Mouse (Mus musculus): Measurements from ENCODE around the gene Cldn24. TPM values are rescaled to one million over a fixed set of nuclear protein-coding genes. Genes with fewer than 3 reads are reported as not detected.
"Not testable (repeated sequence)": the region's sequence is repeated elsewhere in the genome, so short reads cannot be mapped to it uniquely, and the experiment has no call there.

Gene Cldn24
- total RNA-seq (2015; ENCODE audit: low replicate concordance) (not detected in 2 replicates), total RNA-seq (2017; ENCODE audit: low replicate concordance) (not detected in 2 replicates)

DNA sequence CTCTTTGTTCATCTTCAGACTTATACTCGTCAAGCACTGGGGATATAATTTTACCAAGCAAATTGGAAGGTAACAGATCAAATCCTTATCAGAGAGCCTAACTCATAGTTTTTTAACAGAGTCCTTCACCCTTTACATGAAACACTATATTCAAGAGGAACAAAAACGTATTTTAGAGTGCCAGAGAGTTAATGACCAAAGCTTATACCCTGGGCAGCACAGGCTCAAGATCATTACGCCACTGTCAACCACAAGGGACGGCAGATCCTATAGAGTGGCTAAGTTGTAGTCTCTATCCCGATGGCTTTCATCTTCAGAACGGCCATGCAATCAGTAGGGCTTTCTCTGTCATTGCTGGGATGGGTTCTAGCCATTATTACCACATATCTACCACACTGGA is at the start of gene Cldn24:
Gene Cldn24 (plus strand): TSS at position 301 of the 400 bp plus-strand sequence.
- ATAC-seq (replicated peaks; ENCODE audit: low FRiP score, poor library complexity, severe bottlenecking) = no peak

DNA sequence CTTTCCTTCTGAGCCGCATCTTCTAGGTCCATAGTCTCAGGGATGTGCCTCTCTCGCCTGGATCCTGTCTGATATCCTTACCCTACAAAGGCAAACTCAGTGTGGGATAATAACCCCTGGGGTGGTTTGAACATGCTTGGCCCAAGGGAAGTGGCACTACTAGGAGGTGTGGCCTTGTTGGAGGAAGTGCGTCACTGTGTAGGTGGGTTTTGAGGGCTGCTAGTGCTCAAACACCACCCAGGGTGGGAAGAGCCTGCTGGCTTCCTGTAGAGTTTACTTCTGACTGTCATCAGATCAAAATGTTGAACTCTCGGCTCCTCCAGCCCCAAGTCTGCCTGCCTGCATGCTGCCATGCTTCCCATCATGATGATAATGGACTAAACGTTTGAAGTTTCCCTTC is 49.0 kb upstream of the Cldn24 start:
- ATAC-seq (replicated peaks; ENCODE audit: low FRiP score, poor library complexity, severe bottlenecking) = no peak

DNA sequence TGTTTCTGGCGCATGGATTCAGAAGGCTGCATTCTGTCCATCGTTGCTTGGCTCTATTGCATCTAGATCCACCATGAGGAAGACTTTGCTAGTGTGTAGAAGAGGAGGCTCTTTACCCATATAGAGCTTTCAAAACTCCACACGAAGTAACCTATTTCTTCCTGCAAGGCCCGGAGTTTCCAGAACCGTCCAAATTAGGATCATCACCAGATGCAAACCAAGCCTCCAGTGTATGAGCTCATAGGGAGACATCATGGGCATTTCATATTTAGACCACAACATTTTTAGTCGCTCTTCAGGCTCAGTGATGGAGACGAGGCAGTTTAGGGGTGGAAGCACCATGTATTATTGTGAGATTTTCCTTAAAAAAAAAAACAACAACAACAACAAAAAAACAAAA is 44.5 kb upstream of the Cldn24 start:
- ATAC-seq (replicated peaks; ENCODE audit: low FRiP score, poor library complexity, severe bottlenecking) = no peak

DNA sequence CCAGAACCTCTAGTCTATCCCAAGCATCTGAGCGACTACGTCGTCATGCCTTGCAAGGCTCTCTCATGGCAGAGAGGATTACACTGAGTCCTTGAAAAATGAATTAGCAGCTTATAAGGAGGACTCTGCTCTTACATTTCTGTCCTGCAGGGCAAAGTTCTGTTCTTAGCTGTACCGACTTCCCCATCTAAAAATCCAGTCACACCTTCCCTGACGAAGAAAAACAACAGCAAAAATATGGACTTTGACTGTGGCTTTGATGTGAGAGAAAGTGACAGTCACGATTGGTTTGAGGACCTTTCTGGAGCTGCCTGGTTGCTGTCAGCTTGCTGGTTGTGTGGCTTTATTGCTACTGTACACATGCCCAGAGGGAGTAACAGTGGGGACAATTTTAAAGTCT is 42.4 kb upstream of the Cldn24 start:
- ATAC-seq (replicated peaks; ENCODE audit: low FRiP score, poor library complexity, severe bottlenecking) = no peak

DNA sequence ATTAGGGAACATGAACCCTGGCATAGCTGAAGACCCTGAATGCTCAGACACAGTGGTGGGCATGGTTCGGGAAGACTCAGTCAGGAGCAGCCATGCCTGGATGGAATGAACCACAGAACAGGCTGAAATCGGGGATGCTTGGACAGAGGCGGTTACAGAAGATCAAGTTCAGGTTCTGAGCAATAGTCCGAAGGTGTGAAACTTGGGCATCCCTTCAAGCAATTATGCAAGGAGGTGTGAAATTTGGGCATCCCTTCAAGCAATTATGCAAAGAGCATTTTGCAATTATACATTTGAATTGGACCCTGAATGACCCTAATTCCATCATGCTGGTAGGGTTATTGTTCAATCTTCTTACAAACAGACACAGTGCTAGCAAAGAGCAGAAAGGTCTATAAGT is 40.1 kb upstream of the Cldn24 start:
- ATAC-seq (replicated peaks; ENCODE audit: low FRiP score, poor library complexity, severe bottlenecking) = no peak

DNA sequence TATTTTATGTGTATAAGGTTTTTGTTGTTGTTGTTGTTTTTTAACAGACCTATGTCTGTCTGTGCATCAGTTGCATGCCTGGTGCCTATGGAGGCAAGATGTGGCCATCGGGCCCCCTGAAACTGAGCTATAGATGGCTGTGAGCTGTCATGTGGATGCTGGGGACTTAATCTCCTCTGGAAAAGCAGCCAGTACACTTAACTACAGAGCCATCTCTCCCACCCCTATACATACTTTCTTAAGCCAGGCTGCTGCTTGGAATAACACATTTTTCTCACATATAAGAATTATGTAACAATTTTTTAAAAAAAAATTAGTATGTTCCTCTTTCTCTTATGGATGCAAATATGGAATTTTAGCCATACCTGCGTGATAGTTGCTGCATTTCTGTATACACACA is 38.4 kb upstream of the Cldn24 start:
- no peak for ATAC-seq (replicated peaks; ENCODE audit: low FRiP score, poor library complexity, severe bottlenecking)

DNA sequence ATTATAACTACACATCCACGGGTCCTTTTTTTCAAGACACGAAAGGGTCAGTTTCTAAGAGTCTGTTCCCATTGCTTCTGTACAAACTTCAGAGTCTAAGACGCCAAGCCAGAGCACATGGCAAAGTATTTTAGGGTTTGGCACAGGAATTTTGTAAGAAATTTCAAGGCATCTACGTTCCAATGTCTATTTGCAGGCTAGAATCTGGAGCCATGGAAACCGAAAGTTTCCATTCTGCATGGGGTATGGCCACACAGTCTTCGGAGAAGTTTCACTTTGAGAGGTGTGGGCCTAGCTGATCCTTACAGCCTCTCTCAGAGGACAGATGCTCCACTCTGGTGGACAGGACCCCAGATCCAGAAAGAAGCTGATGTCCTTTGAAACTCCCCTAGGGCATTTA is 38.0 kb upstream of the Cldn24 start:
- ATAC-seq (replicated peaks; ENCODE audit: low FRiP score, poor library complexity, severe bottlenecking) = no peak

DNA sequence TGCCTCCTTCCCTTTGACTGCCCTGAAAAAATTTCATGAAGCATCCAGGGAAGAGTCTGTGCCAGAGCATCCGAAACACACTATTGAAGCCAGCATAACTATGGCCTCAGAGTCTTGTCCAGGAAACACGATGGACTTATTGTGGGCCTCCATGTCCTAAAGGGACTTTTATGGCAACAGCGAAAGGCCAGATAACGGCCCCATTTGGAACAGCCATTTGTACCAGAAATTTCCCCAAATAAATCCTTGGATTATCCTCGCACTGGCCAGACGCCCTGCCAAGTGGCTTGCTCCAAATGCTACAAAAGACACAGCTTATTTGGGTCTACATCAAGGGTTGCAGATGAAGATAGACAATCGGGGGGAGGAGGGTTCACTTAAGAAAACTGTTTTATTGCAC is 37.5 kb upstream of the Cldn24 start:
- no peak for ATAC-seq (replicated peaks; ENCODE audit: low FRiP score, poor library complexity, severe bottlenecking)

DNA sequence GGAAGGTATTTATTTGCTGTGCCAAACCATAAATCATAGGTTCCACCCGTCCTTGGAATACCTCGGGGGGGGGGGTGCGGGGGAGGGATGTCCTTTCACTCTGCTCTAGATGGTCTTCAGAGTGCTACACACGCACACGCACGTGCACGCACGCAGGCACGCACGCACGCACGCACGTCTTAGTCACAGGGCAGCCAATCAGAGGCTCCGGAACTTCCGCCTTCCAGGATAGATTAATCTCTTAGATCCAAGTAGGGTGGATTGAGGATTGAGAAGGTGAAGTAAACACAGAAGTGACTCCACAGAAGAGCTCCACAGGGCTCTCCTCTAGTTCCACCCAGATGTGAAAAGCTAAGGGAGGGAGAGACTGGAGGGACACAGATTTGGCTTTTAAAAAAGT is 35.6 kb upstream of the Cldn24 start:
- ATAC-seq (replicated peaks; ENCODE audit: low FRiP score, poor library complexity, severe bottlenecking) = no peak

DNA sequence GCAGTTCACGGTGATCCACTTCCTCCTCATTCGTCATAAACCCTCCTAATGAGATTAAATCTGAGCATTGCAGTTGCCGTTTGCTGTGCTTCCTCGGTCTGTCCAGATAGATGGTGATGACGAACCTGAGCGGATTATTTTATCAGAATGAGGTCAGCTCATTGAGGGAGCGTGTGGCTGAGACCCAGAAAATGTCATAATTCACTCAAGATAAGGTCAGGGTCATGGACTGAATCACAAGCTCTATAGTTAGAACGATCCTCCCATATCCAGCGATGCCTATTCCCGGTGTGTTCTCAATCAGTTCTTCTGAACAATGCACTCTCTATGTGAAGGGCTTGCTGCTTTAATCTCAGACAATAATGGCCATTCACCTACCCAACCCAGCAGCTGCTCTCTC is 34.2 kb upstream of the Cldn24 start:
- ATAC-seq (replicated peaks; ENCODE audit: low FRiP score, poor library complexity, severe bottlenecking) = no peak

DNA sequence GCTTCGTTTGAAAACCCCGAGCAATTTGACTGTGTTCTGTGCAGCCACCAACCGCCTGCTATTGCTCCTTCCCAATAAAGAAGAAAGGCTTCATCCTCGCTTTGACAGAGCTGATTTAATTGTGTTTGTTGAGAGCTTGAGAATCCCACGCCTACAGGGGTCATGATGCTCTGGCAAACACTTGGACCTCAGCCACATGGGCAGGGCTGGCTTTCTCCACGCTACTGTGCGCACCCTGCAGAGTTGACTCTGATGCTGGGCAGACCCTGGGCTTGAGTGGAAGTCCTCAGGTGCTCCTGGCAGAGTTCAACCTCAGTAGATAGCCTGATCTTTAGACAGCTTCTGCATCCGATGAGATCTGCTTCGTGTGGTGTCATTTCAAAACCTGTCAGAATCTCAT is 30.0 kb upstream of the Cldn24 start:
- ATAC-seq (replicated peaks; ENCODE audit: low FRiP score, poor library complexity, severe bottlenecking) = no peak

DNA sequence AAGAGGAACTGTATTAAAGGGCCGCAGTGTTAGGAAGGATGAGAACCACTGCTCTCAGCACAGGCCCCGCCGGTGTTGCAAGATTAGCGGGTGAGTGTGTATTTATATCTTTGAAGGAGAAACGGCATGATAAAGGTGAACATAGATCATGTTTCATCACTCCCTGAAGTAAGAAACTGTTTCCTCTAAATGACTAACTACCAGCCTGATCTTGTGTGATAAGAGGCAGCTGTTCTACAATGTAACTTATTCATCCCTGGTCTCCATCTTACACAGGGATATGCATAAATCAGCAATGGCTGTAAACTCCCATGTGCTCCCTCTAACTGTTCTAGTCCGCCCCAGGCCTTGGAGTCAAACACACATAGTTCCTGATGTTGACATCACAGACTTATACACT is 22.5 kb upstream of the Cldn24 start:
- ATAC-seq (replicated peaks; ENCODE audit: low FRiP score, poor library complexity, severe bottlenecking) = no peak

DNA sequence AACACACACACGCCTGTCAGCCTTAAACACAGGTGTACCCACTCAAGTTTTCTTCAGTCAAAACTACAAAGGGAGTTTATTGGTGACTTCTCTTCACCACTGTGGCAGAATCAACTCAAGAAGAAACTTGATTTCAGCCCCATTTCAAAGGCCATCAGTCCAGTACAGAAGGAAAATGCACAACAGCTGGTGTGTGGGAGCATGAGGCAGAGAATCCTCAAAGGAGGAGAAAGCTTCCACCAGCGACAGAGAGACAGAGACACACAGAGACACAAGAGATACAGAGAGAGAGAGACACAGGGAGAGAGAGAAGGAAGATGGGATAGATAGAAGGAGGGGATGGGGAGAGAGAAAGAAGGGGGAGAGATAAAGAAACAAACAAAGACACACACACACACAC is 19.6 kb upstream of the Cldn24 start:
- no peak for ATAC-seq (replicated peaks; ENCODE audit: low FRiP score, poor library complexity, severe bottlenecking)

DNA sequence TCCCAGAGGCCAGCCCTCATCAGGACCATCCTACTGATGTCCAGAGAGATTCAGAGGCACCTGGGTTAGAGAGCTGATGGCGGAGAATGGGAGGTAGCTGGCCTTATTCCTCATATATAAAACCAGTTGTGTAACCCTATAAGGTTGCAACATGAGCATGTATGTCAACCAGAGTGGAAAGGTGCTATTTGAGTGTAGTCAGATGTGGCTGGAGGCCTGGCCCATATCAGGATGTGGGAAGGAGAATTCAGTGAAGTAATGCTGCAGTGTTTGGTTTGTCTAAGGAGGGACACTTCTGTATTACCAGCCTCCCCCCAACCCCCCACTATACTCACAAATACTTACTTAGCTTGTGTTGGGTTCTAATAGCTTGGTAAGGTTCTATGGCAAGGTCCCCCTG is 17.7 kb upstream of the Cldn24 start:
- ATAC-seq (replicated peaks; ENCODE audit: low FRiP score, poor library complexity, severe bottlenecking) = no peak

DNA sequence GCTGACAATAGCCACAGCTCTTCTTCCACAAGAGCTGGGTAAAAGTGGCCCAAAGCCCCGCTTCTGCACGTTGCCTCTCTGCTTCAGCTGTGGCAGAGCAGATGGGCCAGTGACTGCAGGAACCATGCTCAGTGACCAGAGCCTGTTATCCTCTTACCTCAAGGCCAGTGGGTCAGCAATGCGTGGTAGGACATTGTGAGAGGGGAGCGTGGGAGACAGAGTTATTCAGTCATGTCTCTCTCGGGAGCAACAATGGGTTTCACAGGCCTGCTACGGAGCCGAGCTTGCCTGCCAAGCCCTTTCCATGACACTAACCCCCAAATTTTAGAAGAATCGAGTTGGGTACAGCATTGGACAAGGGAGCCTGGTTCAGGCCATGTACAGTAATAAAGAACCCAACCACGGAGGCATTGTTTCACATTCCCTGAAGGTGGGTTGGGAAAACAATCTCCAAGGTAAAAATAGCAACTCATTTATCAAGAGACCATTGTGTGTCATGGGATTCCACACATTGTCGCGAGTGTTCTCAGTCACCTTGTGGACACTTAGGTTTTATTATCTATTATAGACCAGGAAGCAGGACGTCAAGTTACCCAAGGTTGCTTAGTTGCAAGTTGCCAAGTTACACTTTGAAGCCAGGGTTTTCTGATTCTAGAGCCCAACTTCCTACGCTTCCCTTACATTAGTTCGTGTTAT is 11.8 kb upstream of the Cldn24 start:
- no peak for ATAC-seq (replicated peaks; ENCODE audit: low FRiP score, poor library complexity, severe bottlenecking)

DNA sequence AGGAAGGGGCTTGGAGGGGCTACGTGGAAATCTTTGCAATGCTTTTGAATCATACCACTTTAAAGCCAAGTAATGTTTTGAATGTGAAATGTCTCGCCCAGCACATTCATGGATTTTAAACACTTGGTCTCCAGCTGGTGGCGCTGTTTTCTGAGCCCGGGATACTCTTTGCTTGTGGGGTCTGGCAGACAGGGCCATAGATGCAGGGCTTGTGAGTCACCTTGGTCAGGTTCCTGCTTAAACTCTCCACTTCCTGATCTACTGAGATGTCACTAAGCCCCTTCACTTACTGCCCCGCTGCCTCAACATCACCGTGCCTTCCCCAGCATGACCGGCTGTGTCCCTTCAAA is 11.3 kb upstream of the Cldn24 start:
- no peak for ATAC-seq (replicated peaks; ENCODE audit: low FRiP score, poor library complexity, severe bottlenecking)

DNA sequence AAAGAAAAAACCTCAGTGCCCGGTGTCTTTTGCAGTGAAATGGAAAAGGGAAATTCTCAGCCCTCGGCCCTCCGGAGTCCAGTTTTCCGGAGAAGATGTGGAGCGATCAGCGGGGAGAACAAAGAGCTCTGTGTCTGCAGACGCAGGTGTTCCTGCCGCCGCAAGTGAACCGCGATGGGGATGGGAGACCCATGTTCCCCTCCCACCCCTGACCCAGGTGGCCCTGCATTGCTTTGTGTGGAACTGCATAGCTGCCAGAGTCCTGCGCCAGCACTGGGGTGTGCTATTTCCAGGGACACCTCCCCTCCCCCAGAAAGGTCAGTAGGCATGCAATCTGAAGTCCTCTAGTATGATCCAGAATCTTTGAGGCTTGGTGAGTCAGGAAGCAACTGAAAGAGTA is 10.7 kb upstream of the Cldn24 start:
- no peak for ATAC-seq (replicated peaks; ENCODE audit: low FRiP score, poor library complexity, severe bottlenecking)

DNA sequence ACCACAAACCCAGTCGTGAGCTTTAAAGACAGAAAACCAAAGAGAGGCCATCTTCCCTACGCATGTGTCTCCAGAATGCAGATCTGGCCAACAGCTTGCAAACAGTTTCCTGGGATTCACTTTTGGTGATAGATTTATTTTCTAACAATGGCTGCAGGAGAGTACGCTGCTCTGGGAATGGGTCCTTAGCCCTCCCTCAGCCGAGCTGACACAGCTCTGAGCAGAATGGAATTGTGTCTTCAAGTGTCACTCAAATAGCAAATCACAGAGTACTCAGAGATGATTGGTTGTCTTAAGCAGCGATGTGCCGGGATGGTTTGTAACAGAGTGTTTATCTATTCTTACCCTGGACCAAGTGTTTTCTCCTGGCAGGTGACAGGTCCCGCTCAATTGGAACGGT is 2.9 kb upstream of the Cldn24 start:
- ATAC-seq (replicated peaks; ENCODE audit: low FRiP score, poor library complexity, severe bottlenecking) = no peak

DNA sequence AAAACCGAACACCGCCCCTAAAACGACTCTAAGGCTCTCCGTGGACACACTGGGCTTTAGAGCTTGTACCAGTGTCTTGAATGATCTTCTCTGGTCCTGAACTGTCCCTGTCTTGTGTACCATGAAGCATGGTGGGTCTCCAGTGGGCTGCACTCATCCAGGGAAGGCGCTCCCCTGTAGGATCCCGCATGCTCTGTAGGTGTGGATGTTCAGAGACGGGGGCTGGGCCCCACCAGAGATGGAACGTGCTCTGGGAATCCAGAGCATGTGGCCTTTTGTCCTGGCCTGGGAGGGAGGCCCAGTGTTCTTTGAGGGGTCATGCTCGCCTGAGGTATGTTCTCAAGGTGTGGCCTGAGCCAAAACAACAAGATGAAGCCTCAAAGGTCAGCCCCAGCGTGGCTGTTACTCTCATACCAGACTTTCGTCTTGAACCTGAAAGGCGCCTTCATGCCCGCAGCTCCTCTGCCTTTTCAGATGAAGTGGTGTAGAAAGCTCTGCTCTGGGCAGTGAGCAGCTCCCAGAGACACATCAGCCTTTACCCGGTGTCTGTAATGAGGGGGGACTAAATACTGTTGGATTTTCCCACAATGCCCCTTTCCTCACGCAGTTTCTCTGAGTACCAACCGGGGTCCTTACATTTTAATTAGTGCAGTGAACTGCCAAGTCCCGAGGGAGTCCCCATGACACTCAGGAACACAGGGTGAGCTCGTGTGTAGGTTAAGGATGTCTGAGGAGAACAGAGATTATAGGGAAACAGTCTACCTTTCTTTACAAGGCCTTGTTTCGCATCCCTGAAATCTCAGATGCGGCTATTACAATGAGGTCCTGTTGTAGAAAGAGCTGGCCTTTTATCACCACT is 800 bp upstream of the Cldn24 start:
- ATAC-seq (replicated peaks; ENCODE audit: low FRiP score, poor library complexity, severe bottlenecking) = no peak

DNA sequence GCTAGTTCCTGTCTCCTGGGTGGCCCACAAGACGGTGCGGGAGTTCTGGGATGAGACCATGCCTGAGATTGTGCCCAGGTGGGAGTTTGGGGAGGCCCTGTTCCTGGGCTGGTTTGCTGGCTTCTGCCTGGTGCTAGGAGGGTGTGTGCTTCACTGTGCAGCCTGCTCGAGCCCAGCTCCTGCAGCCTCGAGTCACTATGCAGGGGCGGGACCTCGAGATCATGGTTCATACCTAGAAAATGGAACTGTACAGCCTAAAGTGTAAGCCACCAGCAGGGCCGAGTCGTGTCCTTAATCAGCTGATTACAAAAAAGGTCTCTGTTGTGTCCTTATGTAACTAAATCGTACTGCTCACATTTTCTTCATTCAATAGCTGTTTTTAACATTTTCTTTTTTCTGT is 598 bp downstream of the Cldn24 start:
- not testable (repeated sequence) for ATAC-seq (replicated peaks; ENCODE audit: low FRiP score, poor library complexity, severe bottlenecking)

DNA sequence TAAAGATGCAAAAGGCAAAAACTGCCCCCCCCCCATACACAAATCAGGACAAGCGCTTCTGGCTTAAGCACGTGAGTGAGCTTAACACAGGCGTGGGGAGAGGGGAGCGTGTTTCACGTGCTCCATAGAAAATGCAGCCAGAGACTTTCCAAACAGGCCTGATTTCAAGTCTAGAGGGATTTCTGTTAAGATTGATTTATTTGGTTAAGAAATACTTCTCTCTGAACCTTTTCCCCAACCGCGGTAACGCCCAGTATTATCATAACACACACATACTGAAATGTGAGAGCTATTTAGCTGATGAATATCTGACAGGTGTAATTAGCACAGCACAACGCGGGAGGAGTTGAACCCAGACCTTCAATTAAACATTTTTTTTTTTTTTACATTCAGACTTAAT is 1.8 kb downstream of the Cldn24 start:
- ATAC-seq (replicated peaks; ENCODE audit: low FRiP score, poor library complexity, severe bottlenecking) = no peak

DNA sequence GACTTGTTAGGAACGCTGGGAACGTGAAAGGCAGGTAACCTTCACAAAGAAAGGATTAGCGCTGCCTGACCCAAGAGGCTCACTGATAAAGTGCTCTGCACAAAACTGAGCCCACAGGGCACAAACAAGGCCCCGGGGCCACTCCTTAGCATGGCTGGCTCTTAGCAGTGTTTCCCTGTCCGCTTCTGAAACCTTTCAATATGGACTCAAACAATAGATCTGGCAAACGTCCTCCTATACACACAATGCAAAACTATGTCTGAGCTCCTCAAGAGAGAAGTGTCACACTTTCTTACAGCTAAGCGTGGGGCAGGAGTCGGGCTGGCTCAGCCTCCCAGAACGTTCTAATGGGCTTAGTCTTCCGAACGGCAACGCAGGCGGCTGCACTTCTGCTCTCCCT is 2.2 kb downstream of the Cldn24 start, which contains the start of gene Cldn22:
Gene Cldn22 (plus strand): TSS at position 301 of the 400 bp plus-strand sequence.
- ATAC-seq (replicated peaks; ENCODE audit: low FRiP score, poor library complexity, severe bottlenecking) = no peak

Data from erythroblast, adult 5-6 weeks (primary cell).